Mouse (Mus musculus): ENCODE measurements around the gene Ppt2. TPM values are rescaled to one million over a fixed set of nuclear protein-coding genes. Genes with fewer than 3 reads are reported as not detected.
A peak's percentile ranks its signal among the peaks of the same experiment; 100 is the strongest.

Ppt2 gene
- polyA plus RNA-seq, 1 experiment from 2014 or later: 71.0 TPM

DNA sequence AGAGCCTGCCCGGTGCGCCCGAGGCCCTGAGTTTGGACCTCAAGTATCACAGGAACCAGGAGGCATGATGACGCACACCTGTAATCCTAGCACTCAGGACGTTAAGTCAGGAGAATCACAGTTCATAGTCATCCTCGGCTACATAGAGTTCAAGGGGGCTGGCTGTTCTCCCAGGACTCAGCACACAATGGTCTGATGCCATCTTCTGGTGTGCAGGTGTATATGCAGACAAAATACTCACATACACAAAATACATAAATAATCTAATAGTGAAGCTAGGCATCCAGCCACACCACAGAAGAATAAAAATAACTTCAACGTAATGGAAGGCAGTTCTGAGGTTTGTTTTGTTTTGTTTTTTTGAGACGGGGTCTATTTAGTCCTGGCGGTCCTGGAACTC lies 5.1 kb downstream of the Ppt2 start:
- peaks cover 17% of the 10 kb centered on the region; the same call in 1 of the 2 replicates for H3K79me2 ChIP-seq (ENCODE audit: inconsistent target)
- peaks cover 37% of the 10 kb centered on the region for H3K36me3 ChIP-seq (ENCODE audit: inconsistent target)
- H3K4me3 ChIP-seq (ENCODE audit: inconsistent target): no peak overlapping the region
- no peak overlapping the region for H3K27ac ChIP-seq
- 89% methylated on average over 9 of the region's 9 CpGs for WGBS (ENCODE audit: missing documents)

DNA sequence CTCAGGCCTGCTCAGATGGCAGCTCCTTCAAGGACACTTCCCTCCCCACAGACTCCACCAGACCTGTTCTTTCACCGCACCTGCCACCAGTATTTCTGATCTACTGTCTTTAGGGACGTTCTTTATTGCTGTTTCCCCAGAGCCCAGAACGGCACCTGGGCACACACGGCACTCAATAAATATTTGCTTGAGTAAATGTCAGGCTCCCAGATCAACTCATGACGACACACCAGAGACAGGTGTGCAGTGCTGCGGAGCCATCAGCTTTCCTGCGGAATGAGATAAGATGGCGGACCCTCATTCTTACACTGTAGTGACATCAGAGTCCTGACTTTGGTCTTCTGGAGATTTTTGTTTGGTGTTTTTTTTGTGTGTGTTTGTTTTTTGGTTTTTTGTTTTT lies 7.3 kb downstream of the Ppt2 start:
- H3K27ac ChIP-seq: no peak overlapping the region
- WGBS (ENCODE audit: missing documents): 95% methylated on average over 8 of the region's 8 CpGs
- H3K4me3 ChIP-seq (ENCODE audit: inconsistent target): no peak overlapping the region
- H3K36me3 ChIP-seq (ENCODE audit: inconsistent target): peaks cover 48% of the 10 kb centered on the region
- H3K79me2 ChIP-seq (ENCODE audit: inconsistent target): peaks cover 10% of the 10 kb centered on the region; the same call in 1 of the 2 replicates

DNA sequence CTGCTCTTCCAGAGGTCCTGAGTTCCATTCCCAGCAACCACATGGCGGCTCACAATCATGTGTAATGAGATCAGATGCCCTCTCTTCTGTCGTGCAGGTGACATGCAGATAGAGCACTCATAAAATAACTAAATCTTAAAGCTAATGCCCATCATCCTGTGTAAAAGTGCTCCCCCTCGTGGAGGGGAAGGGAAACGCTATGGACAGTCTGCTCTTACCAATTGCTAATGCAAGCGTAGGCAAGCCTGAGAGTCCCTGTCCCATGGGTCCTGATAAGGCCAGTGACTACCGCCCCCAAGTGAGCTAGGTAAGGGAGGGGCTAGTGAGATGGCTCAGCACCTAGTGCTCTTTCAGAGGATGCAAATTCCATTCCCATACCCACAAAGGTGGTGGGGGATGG lies 9.3 kb downstream of the Ppt2 start:
- H3K4me3 ChIP-seq (ENCODE audit: inconsistent target): no peak overlapping the region
- WGBS (ENCODE audit: missing documents): 18% methylated on average over 6 of the region's 6 CpGs
- H3K36me3 ChIP-seq (ENCODE audit: inconsistent target): peaks cover 46% of the 10 kb centered on the region
- no peak overlapping the region for H3K27ac ChIP-seq
- H3K79me2 ChIP-seq (ENCODE audit: inconsistent target): no peaks in the 10 kb centered on the region

DNA sequence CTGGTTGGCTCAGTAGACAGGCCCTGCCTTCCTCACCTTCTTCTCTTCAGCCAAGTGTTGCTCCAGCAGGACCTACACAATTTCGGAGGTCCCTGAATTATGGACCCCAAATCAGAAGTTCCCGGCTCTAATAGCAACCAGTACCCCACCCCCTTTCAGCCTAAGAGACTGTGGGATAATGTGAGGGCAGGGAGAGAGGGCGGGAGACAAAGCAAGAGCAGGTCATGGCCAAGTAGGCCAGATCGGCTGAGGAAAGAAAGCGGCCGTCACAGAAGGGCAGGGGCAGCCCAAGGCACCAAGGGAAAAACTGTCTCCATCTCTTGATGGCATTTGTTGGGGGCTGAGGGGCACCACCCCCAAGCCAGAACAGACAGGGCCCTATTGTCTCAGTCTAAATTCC lies 12.4 kb downstream of the Ppt2 start, which contains the start of gene Egfl8:
Egfl8 (minus strand) TSS at position 101 of the 400 bp plus-strand sequence.
- peaks cover 48% of the 10 kb centered on the region for H3K36me3 ChIP-seq (ENCODE audit: inconsistent target)
- WGBS (ENCODE audit: missing documents): 94% methylated on average over 5 of the region's 6 CpGs

DNA sequence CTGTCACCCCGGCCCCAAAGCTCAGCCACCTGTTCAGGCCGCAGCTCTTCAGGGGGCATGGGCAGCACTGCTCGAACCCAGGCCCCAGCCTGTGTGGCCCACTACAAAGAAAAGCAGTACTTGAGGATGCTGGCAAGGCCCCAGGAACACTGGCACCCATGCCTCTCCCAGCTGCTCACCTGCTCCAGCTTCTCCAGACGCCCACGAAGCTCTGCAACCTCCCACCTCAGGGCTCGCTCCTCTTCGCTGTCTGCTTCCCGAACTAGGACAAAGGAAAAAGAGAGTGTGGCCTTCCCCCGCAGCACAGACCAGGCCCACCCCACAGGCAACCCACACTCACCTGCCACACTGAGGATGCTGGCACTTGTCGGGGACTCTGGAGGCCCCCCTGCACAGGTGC lies 14.5 kb downstream of the Ppt2 start:
- no peak overlapping the region for H3K4me3 ChIP-seq (ENCODE audit: inconsistent target)
- H3K79me2 ChIP-seq (ENCODE audit: inconsistent target): peaks cover 8% of the 10 kb centered on the region; the same call in 1 of the 2 replicates
- H3K27ac ChIP-seq: no peak overlapping the region
- 98% methylated on average over 10 of the region's 10 CpGs for WGBS (ENCODE audit: missing documents)
- H3K36me3 ChIP-seq (ENCODE audit: inconsistent target): peaks cover 53% of the 10 kb centered on the region

More for the DNA sequence above, 12.4 kb downstream of the Ppt2 start, which contains the start of gene Egfl8:
- Histone ChIP-seq H3K27ac (no peak within 1 kb of the TSS), H3K79me2 (ENCODE audit: inconsistent target) (no peaks in the 10 kb centered on the region), H3K4me3 (ENCODE audit: inconsistent target) (no peak within 1 kb of the TSS)

DNA sequence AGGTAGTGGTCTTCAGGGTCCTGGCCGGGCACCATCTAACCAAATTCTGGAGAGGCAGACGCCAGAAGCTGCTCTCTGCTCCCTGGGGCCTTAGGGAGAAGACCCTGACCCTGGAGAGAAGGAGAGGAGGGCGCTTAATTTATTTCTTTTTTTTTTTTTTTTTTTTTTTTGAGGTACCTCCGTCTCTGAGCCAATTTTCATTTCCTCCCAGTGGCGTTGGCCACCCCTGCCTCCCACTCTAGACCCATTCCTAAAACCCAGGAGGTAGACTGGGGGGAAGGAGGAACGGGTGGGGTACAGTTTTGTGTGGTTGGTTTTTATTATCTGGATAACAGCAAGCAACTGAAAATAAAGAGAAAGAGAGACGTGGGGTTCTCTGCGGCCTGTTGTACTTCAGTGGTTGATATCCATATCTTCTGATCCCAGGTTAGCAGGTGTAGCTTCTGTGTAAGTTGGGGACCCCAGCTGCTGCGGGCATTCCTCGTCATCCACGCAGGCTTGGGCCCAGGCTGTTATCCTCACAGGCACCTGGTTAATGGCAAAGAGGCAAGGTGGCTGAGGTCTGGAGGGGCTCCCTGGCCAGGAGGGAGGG lies 15.2 kb downstream of the Ppt2 start:
- H3K36me3 ChIP-seq (ENCODE audit: inconsistent target): peaks cover 53% of the 10 kb centered on the region
- no peak overlapping the region for H3K4me3 ChIP-seq (ENCODE audit: inconsistent target)
- WGBS (ENCODE audit: missing documents): 78% methylated on average over 11 of the region's 11 CpGs
- H3K79me2 ChIP-seq (ENCODE audit: inconsistent target): peaks cover 15% of the 10 kb centered on the region
- no peak overlapping the region for H3K27ac ChIP-seq

DNA sequence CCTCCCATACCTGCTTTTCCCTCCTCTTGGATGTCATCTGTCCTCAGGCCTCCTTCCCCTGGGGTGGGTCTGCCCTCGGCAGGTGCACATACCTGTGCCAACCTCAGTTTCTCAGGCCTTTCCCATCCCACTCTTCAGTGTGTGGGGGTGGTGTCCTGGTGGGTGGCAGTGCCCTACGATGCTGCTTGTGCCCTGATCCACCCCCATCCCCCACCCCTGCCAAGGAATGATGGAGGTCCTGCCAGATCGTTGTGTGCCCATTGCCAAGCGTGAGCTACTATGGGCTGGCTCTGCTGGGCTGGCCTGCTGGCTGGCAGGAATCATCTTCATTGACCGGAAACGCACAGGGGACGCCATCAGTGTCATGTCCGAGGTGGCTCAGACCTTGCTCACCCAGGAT lies 17.3 kb downstream of the Ppt2 start:
- peaks cover 43% of the 10 kb centered on the region; the same call in 1 of the 2 replicates for H3K36me3 ChIP-seq (ENCODE audit: inconsistent target)
- H3K4me3 ChIP-seq (ENCODE audit: inconsistent target): no peak overlapping the region
- WGBS (ENCODE audit: missing documents): 92% methylated on average over 8 of the region's 8 CpGs
- H3K27ac ChIP-seq: no peak overlapping the region
- H3K79me2 ChIP-seq (ENCODE audit: inconsistent target): peaks cover 36% of the 10 kb centered on the region

GRCm38 (mm10) chr17:34607997-34608396 lies 20.3 kb downstream of the Ppt2 start:
- Histone ChIP-seq H3K4me3 (ENCODE audit: inconsistent target) (no peak overlapping the region), H3K27ac (no peak overlapping the region), H3K36me3 (ENCODE audit: inconsistent target) (peaks cover 26% of the 10 kb centered on the region; the same call in 1 of the 2 replicates), H3K79me2 (ENCODE audit: inconsistent target) (peaks cover 41% of the 10 kb centered on the region)
- 78% methylated on average over 7 of the region's 7 CpGs for WGBS (ENCODE audit: missing documents)

- 18% methylated on average over 31 of the region's 32 CpGs for WGBS (ENCODE audit: missing documents)
- Histone ChIP-seq H3K4me3 (ENCODE audit: inconsistent target) (peak overlapping the region; percentile 75), H3K27ac (peak overlapping the region; percentile 46; the same call in 1 of the 2 replicates), H3K79me2 (ENCODE audit: inconsistent target) (peaks cover 55% of the 10 kb centered on the region), H3K36me3 (ENCODE audit: inconsistent target) (peaks cover 11% of the 10 kb centered on the region; the same call in 1 of the 2 replicates)
These were observed 21.9 kb downstream of the Ppt2 start for GRCm38 (mm10) chr17:34606186-34607039.

- Histone ChIP-seq H3K79me2 (ENCODE audit: inconsistent target) (peaks cover 55% of the 10 kb centered on the region), H3K4me3 (ENCODE audit: inconsistent target) (peak overlapping the region; percentile 75), H3K36me3 (ENCODE audit: inconsistent target) (peaks cover 4% of the 10 kb centered on the region; the same call in 1 of the 2 replicates), H3K27ac (peak overlapping the region; percentile 85)
- WGBS (ENCODE audit: missing documents): 2% methylated on average over 24 of the region's 30 CpGs
These were observed 22.7 kb downstream of the Ppt2 start for GRCm38 (mm10) chr17:34605609-34606008.

GRCm38 (mm10) chr17:34604511-34605237 lies 23.6 kb downstream of the Ppt2 start:
- Histone ChIP-seq H3K36me3 (ENCODE audit: inconsistent target) (no peaks in the 10 kb centered on the region), H3K79me2 (ENCODE audit: inconsistent target) (peaks cover 52% of the 10 kb centered on the region), H3K27ac (peak overlapping the region; percentile 85), H3K4me3 (ENCODE audit: inconsistent target) (peak overlapping the region; percentile 75)
- WGBS (ENCODE audit: missing documents): 19% methylated on average over 24 of the region's 24 CpGs

- Histone ChIP-seq H3K36me3 (ENCODE audit: inconsistent target) (no peaks in the 10 kb centered on the region), H3K79me2 (ENCODE audit: inconsistent target) (peaks cover 49% of the 10 kb centered on the region), H3K27ac (peak within 1 kb of the TSS; percentile 85), H3K4me3 (ENCODE audit: inconsistent target) (peak within 1 kb of the TSS; percentile 86)
- WGBS (ENCODE audit: missing documents): 1% methylated on average over 31 of the region's 35 CpGs
These were observed 24.2 kb downstream of the Ppt2 start, which contains the start of gene Agpat1 for GRCm38 (mm10) chr17:34604061-34604508. TSS of gene Agpat1 (plus strand) at chr17:34604262.

GRCm38 (mm10) chr17:34603375-34604060 lies 24.8 kb downstream of the Ppt2 start, which contains the start of gene Rnf5:
TSS of gene Rnf5 (minus strand) at chr17:34603690.
- WGBS (ENCODE audit: missing documents): 2% methylated on average over 25 of the region's 30 CpGs
- Histone ChIP-seq H3K4me3 (ENCODE audit: inconsistent target) (peak within 1 kb of the TSS; percentile 86), H3K79me2 (ENCODE audit: inconsistent target) (peaks cover 44% of the 10 kb centered on the region), H3K36me3 (ENCODE audit: inconsistent target) (no peaks in the 10 kb centered on the region), H3K27ac (peak within 1 kb of the TSS; percentile 85)

- Histone ChIP-seq H3K36me3 (ENCODE audit: inconsistent target) (no peaks in the 10 kb centered on the region), H3K27ac (no peak overlapping the region), H3K79me2 (ENCODE audit: inconsistent target) (peaks cover 27% of the 10 kb centered on the region), H3K4me3 (ENCODE audit: inconsistent target) (no peak overlapping the region)
- 91% methylated on average over 12 of the region's 12 CpGs for WGBS (ENCODE audit: missing documents)
These were observed 26.5 kb downstream of the Ppt2 start for GRCm38 (mm10) chr17:34601796-34602195.
